Mouse (Mus musculus) kidney, adult 18-20 months (tissue): ENCODE data around the gene Serpind1.

Experiments used
- DNase-seq: peaks from one replicate; pipeline ENCODE4 v3.0.0; 2021

Serpind1 gene

GRCm38 (mm10) chr16:17331116-17331515, at the start of gene Serpind1:
TSS of gene Serpind1 (plus strand) at chr16:17331371.
- no peak for DNase-seq

GRCm38 (mm10) chr16:17283151-17283550, 48.0 kb upstream of the Serpind1 start:
- DNase-seq: no peak

- no peak for DNase-seq
Measured at GRCm38 (mm10) chr16:17287103-17287502, 44.1 kb upstream of the Serpind1 start.

- no peak for DNase-seq
Measured at GRCm38 (mm10) chr16:17291016-17291415, 40.2 kb upstream of the Serpind1 start.

- peak; percentile 79 for DNase-seq
Measured at GRCm38 (mm10) chr16:17292751-17293150, 38.4 kb upstream of the Serpind1 start.

GRCm38 (mm10) chr16:17300818-17301217, 30.4 kb upstream of the Serpind1 start:
- no peak for DNase-seq

GRCm38 (mm10) chr16:17303521-17304245, 27.5 kb upstream of the Serpind1 start:
- no peak for DNase-seq

- DNase-seq: no peak
Measured at GRCm38 (mm10) chr16:17307461-17307860, 23.7 kb upstream of the Serpind1 start.

GRCm38 (mm10) chr16:17309036-17309435, 22.1 kb upstream of the Serpind1 start:
- no peak for DNase-seq

GRCm38 (mm10) chr16:17312531-17312930, 18.6 kb upstream of the Serpind1 start:
- no peak for DNase-seq

GRCm38 (mm10) chr16:17316554-17316953, 14.6 kb upstream of the Serpind1 start:
- DNase-seq: no peak

- no peak for DNase-seq
Measured at GRCm38 (mm10) chr16:17321481-17321880, 9.7 kb upstream of the Serpind1 start.

GRCm38 (mm10) chr16:17324745-17325144, 6.4 kb upstream of the Serpind1 start:
- no peak for DNase-seq

GRCm38 (mm10) chr16:17326064-17326463, 5.1 kb upstream of the Serpind1 start:
- no peak for DNase-seq

GRCm38 (mm10) chr16:17329848-17330570, 1.2 kb upstream of the Serpind1 start:
- DNase-seq: no peak

GRCm38 (mm10) chr16:17331855-17332254, 684 bp downstream of the Serpind1 start:
- DNase-seq: no peak

- no peak for DNase-seq
Measured at GRCm38 (mm10) chr16:17334574-17334973, 3.4 kb downstream of the Serpind1 start.

GRCm38 (mm10) chr16:17336089-17336488, 4.9 kb downstream of the Serpind1 start:
- no peak for DNase-seq

GRCm38 (mm10) chr16:17339701-17340100, 8.5 kb downstream of the Serpind1 start:
- DNase-seq: no peak

- no peak for DNase-seq
Measured at GRCm38 (mm10) chr16:17340705-17341104, 9.5 kb downstream of the Serpind1 start.

GRCm38 (mm10) chr16:17341847-17342246, 10.7 kb downstream of the Serpind1 start:
- DNase-seq: no peak

- DNase-seq: no peak
Measured at GRCm38 (mm10) chr16:17345141-17345812, 14.1 kb downstream of the Serpind1 start.

- DNase-seq: no peak
Measured at GRCm38 (mm10) chr16:17345813-17346155, 14.6 kb downstream of the Serpind1 start.

GRCm38 (mm10) chr16:17346766-17347165, 15.6 kb downstream of the Serpind1 start:
- DNase-seq: no peak
